Mouse (Mus musculus) liver, adult 2 months (tissue): ENCODE measurements around the gene Taf8.

Experiments used
- CTCF ChIP-seq: fragments of 200-500 bp; IDR thresholded peaks from 2 replicates; pipeline ENCODE4 v1.5.1; 2011; ENCODE audit warnings: low read depth, low read length, control low read depth
- POLR2A ChIP-seq: fragments of 200-500 bp; IDR thresholded peaks from 2 replicates; pipeline ENCODE4 v1.6.1; 2011; ENCODE audit warnings: low read length, control low read depth; ENCODE audit not compliant: insufficient read depth; ENCODE audit errors: extremely low read depth

GRCm38 (mm10) chr17:47542061-47542460 is 40.0 kb upstream of the Taf8 start:
- TF ChIP-seq CTCF (no peak), POLR2A (no peak)
